Mouse (Mus musculus) hindbrain, embryonic 13.5 days (tissue): ENCODE measurements around the gene Lrp11. TPM values are rescaled to one million over a fixed set of nuclear protein-coding genes. Genes with fewer than 3 reads are reported as not detected.

Source experiments
- ATAC-seq: fragments of 200-750 bp; cut with Nextera tagmentation; 2 replicates; pipeline ENCODE4 v1.8.0; 2017; ENCODE audit warnings: moderate TSS enrichment; ENCODE audit not compliant: low FRiP score
- H3K27ac ChIP-seq: fragments of 300-500 bp; sonication (generic); 2 replicates; pipeline ENCODE4 v1.5.1; 2015; ENCODE audit warnings: inconsistent platforms, mild to moderate bottlenecking, moderate library complexity
- H3K27me3 ChIP-seq: fragments of 300-500 bp; sonication (generic); 2 replicates; pipeline ENCODE4 v1.6.1; 2015; ENCODE audit warnings: mild to moderate bottlenecking, inconsistent platforms
- H3K36me3 ChIP-seq: fragments of 300-500 bp; sonication (generic); 2 replicates; pipeline ENCODE4 v1.6.1; 2015; ENCODE audit warnings: mild to moderate bottlenecking, inconsistent platforms
- H3K4me1 ChIP-seq: fragments of 300-500 bp; sonication (generic); replicated peaks from 2 replicates; pipeline ENCODE4 v1.6.1; 2015; ENCODE audit warnings: inconsistent platforms
- H3K4me2 ChIP-seq: fragments of 300-500 bp; sonication (generic); 2 replicates; pipeline ENCODE4 v1.6.1; 2015; ENCODE audit warnings: inconsistent platforms, mild to moderate bottlenecking, moderate library complexity
- H3K4me3 ChIP-seq: fragments of 300-500 bp; sonication (generic); 2 replicates; pipeline ENCODE4 v1.5.1; 2015; ENCODE audit warnings: mild to moderate bottlenecking, inconsistent platforms
- H3K9ac ChIP-seq: fragments of 300-500 bp; sonication (generic); 2 replicates; pipeline ENCODE4 v1.6.1; 2015; ENCODE audit warnings: mild to moderate bottlenecking, inconsistent platforms
- H3K9me3 ChIP-seq: fragments of 300-500 bp; sonication (generic); 2 replicates; pipeline ENCODE4 v1.6.1; 2016; ENCODE audit warnings: inconsistent platforms
- WGBS: fragments of 180-500 bp; shearing (Covaris S2); methylation state at CpG from one replicate; pipeline ENCODE4 v1.1.7; 2015; 5-methylcytosine and 5-hydroxymethylcytosine counted together
- polyA plus RNA-seq: library from polyadenylated mRNA; unstranded; fragments of >200 nt; fragmentation: Nextera tagmentation; extraction: Ambion mirVana; gene quantifications from 2 replicates; pipeline ENCODE4 v1.2.1, GENCODE M21; 2015

Lrp11 gene
- polyA plus RNA-seq, 1 experiment from 2014 or later: 23.4 TPM

- Histone ChIP-seq H3K36me3 (peaks cover 53% of the 10 kb centered on the region), H3K9ac (no peak overlapping the region), H3K27ac (no peak overlapping the region), H3K4me3 (no peak overlapping the region), H3K27me3 (no peaks in the 10 kb centered on the region), H3K9me3 (no peaks in the 10 kb centered on the region), H3K4me2 (no peak overlapping the region), H3K4me1 (no peaks in the 10 kb centered on the region)
- ATAC-seq: no peak
- 92% methylated on average over 5 of the region's 5 CpGs for WGBS
Measured at GRCm38 (mm10) chr10:7630286-7630685, 40.7 kb downstream of the Lrp11 start.

GRCm38 (mm10) chr10:7630951-7631720 lies 41.5 kb downstream of the Lrp11 start:
- Histone ChIP-seq H3K36me3 (peaks cover 51% of the 10 kb centered on the region), H3K9me3 (no peaks in the 10 kb centered on the region), H3K4me1 (no peaks in the 10 kb centered on the region), H3K4me3 (no peak overlapping the region), H3K4me2 (no peak overlapping the region), H3K9ac (no peak overlapping the region), H3K27me3 (no peaks in the 10 kb centered on the region), H3K27ac (no peak overlapping the region)
- 83% methylated on average over 16 of the region's 16 CpGs for WGBS
- ATAC-seq: no peak

GRCm38 (mm10) chr10:7640366-7640765 lies 50.8 kb downstream of the Lrp11 start:
- Histone ChIP-seq H3K9ac (no peak overlapping the region), H3K4me2 (no peak overlapping the region), H3K4me1 (no peaks in the 10 kb centered on the region), H3K4me3 (no peak overlapping the region), H3K36me3 (peaks cover 68% of the 10 kb centered on the region), H3K9me3 (no peaks in the 10 kb centered on the region), H3K27me3 (no peaks in the 10 kb centered on the region), H3K27ac (no peak overlapping the region)
- ATAC-seq: no peak
- 94% methylated on average over 12 of the region's 12 CpGs for WGBS

GRCm38 (mm10) chr10:7645911-7646310 lies 56.3 kb downstream of the Lrp11 start:
- Histone ChIP-seq H3K27me3 (no peaks in the 10 kb centered on the region), H3K9ac (no peak overlapping the region), H3K4me3 (no peak overlapping the region), H3K4me2 (no peak overlapping the region), H3K36me3 (peaks cover 54% of the 10 kb centered on the region), H3K4me1 (no peaks in the 10 kb centered on the region), H3K27ac (no peak overlapping the region), H3K9me3 (no peaks in the 10 kb centered on the region)
- WGBS: 90% methylated on average over 2 of the region's 2 CpGs
- no peak for ATAC-seq

- H3K27ac ChIP-seq: no peak overlapping the region
- no peak overlapping the region for H3K9ac ChIP-seq
- WGBS: 89% methylated on average over 4 of the region's 4 CpGs
- no peaks in the 10 kb centered on the region for H3K27me3 ChIP-seq
- no peak overlapping the region for H3K4me3 ChIP-seq
- H3K4me2 ChIP-seq: no peak overlapping the region
- no peak for ATAC-seq
- H3K4me1 ChIP-seq: no peaks in the 10 kb centered on the region
- H3K9me3 ChIP-seq: no peaks in the 10 kb centered on the region
- H3K36me3 ChIP-seq: peaks cover 31% of the 10 kb centered on the region
Measured at GRCm38 (mm10) chr10:7649059-7649458, 59.5 kb downstream of the Lrp11 start.

- 95% methylated on average over 2 of the region's 2 CpGs for WGBS
- no peaks in the 10 kb centered on the region for H3K9me3 ChIP-seq
- H3K27ac ChIP-seq: no peak overlapping the region
- H3K9ac ChIP-seq: no peak overlapping the region
- peaks cover 23% of the 10 kb centered on the region for H3K36me3 ChIP-seq
- H3K27me3 ChIP-seq: no peaks in the 10 kb centered on the region
- no peak overlapping the region for H3K4me2 ChIP-seq
- no peak overlapping the region for H3K4me3 ChIP-seq
- no peaks in the 10 kb centered on the region for H3K4me1 ChIP-seq
- ATAC-seq: no peak
Measured at GRCm38 (mm10) chr10:7651057-7651456, 61.5 kb downstream of the Lrp11 start.

- no peaks in the 10 kb centered on the region for H3K9me3 ChIP-seq
- ATAC-seq: peak; percentile 78
- peak overlapping the region; percentile 89 for H3K9ac ChIP-seq
- under 1% methylated on average over 44 of the region's 44 CpGs for WGBS
- H3K27me3 ChIP-seq: no peaks in the 10 kb centered on the region
- H3K4me3 ChIP-seq: peak overlapping the region; percentile 90
- peaks cover 21% of the 10 kb centered on the region for H3K4me1 ChIP-seq
- H3K27ac ChIP-seq: peak overlapping the region; percentile 95
- H3K36me3 ChIP-seq: no peaks in the 10 kb centered on the region
- peak overlapping the region; percentile 79 for H3K4me2 ChIP-seq
Measured at GRCm38 (mm10) chr10:7662471-7663141, 73.0 kb downstream of the Lrp11 start.

GRCm38 (mm10) chr10:7663159-7664026 lies 73.8 kb downstream of the Lrp11 start:
- Histone ChIP-seq H3K27me3 (no peaks in the 10 kb centered on the region), H3K27ac (peak overlapping the region; percentile 95), H3K4me3 (peak overlapping the region; percentile 90), H3K36me3 (no peaks in the 10 kb centered on the region), H3K9ac (peak overlapping the region; percentile 89), H3K4me2 (peak overlapping the region; percentile 79), H3K4me1 (peaks cover 29% of the 10 kb centered on the region), H3K9me3 (no peaks in the 10 kb centered on the region)
- ATAC-seq: peak; percentile 95
- WGBS: under 1% methylated on average over 64 of the region's 64 CpGs

GRCm38 (mm10) chr10:7664027-7664526 lies 74.5 kb downstream of the Lrp11 start:
- Histone ChIP-seq H3K4me2 (peak overlapping the region; percentile 79), H3K9ac (peak overlapping the region; percentile 89), H3K27me3 (no peaks in the 10 kb centered on the region), H3K9me3 (no peaks in the 10 kb centered on the region), H3K4me1 (peaks cover 31% of the 10 kb centered on the region), H3K27ac (peak overlapping the region; percentile 95), H3K4me3 (peak overlapping the region; percentile 90), H3K36me3 (no peaks in the 10 kb centered on the region)
- WGBS: 74% methylated on average over 6 of the region's 6 CpGs
- ATAC-seq: no peak

GRCm38 (mm10) chr10:7664889-7665288 lies 75.3 kb downstream of the Lrp11 start:
- Histone ChIP-seq H3K4me1 (peaks cover 31% of the 10 kb centered on the region), H3K4me3 (no peak overlapping the region), H3K9me3 (no peaks in the 10 kb centered on the region), H3K4me2 (no peak overlapping the region), H3K27ac (no peak overlapping the region), H3K36me3 (peaks cover 2% of the 10 kb centered on the region; the same call in 1 of the 2 replicates), H3K9ac (no peak overlapping the region), H3K27me3 (no peaks in the 10 kb centered on the region)
- no peak for ATAC-seq
- 94% methylated on average over 1 of the region's 1 CpGs for WGBS

- peak; percentile 81 for ATAC-seq
- Histone ChIP-seq H3K36me3 (peaks cover 12% of the 10 kb centered on the region), H3K4me1 (peaks cover 19% of the 10 kb centered on the region), H3K9ac (peak within 1 kb of the TSS; percentile 81), H3K9me3 (no peaks in the 10 kb centered on the region), H3K27me3 (no peaks in the 10 kb centered on the region), H3K27ac (peak within 1 kb of the TSS; percentile 62), H3K4me2 (peak within 1 kb of the TSS; percentile 81), H3K4me3 (peak within 1 kb of the TSS; percentile 76)
- under 1% methylated on average over 24 of the region's 24 CpGs for WGBS
Measured at GRCm38 (mm10) chr10:7667342-7667802, 77.8 kb downstream of the Lrp11 start, which contains the start of gene Nup43. TSS of gene Nup43 (plus strand) at chr10:7667503.

GRCm38 (mm10) chr10:7673673-7674072 lies 84.1 kb downstream of the Lrp11 start:
- Histone ChIP-seq H3K36me3 (peaks cover 54% of the 10 kb centered on the region), H3K27me3 (no peaks in the 10 kb centered on the region), H3K4me1 (peaks cover 8% of the 10 kb centered on the region), H3K4me3 (no peak overlapping the region), H3K9me3 (no peaks in the 10 kb centered on the region), H3K9ac (no peak overlapping the region), H3K27ac (no peak overlapping the region), H3K4me2 (no peak overlapping the region)
- WGBS: 59% methylated on average over 1 of the region's 1 CpGs
- no peak for ATAC-seq
